Mouse (Mus musculus) lung, adult 18-20 months (tissue): ENCODE measurements at regions not wholly inside any gene's neighbourhood (a gene's known extent, or its start where the extent isn't known, plus 50 kb on each side); places are given as distances from the start of the nearest gene placed in this dataset.

Experiments
- DNase-seq, 2 experiments: peaks; one replicate each; pipeline ENCODE4 v3.0.0; 2022; ENCODE audit warnings: mixed read lengths in 2 of 2

- DNase-seq, result no peak
Observed at GRCm38 (mm10) chr12:112387836-112388235, 101.4 kb upstream of the A530016L24Rik start.

DNA sequence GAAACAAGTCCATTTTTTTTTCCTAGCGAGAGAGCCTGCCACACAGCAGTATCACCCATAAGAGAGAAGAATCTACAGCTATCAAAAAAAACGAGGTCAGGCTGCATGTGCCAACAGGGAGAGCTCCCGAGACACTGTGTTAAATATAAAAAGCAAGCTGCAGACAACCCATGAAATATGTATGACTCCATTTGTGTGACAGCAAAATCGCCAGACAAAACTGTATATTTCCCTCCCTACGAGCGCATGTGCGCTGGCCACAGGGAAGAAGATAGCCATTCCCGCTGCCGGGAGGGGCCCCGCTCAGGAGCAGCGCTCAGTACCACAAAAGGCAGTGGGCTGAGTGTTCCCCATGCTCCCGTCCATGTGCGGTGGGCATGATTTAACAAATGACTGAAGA, 93.3 kb upstream of the A530016L24Rik start:
- DNase-seq, result no peak

DNA sequence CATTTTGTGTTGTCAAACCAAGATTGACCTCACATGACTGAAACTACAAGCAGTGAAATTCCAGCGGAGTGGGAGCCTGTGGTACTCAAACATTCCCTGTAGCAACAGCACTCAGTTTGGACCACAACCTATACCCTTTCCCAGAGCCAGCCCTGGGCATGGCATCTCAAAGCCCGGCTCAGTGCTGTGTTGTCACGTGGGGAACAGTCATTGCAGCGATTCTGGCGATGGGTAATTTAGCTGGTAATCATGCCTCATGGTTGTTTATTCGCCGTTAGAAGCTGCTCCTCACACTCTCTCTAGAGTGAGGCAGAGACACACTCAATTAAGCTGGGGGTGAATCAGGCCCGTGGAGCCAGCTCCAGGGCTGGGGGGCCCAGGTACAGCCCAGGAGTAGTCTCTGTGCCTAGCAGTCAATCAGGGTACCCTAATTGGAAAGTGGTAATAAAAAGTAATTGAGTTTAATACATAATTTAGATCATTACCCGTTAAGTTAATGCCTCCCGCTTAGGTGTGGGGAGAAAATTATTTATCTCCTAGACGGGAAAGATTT, 85.5 kb upstream of the A530016L24Rik start:
- DNase-seq, result no peak

DNA sequence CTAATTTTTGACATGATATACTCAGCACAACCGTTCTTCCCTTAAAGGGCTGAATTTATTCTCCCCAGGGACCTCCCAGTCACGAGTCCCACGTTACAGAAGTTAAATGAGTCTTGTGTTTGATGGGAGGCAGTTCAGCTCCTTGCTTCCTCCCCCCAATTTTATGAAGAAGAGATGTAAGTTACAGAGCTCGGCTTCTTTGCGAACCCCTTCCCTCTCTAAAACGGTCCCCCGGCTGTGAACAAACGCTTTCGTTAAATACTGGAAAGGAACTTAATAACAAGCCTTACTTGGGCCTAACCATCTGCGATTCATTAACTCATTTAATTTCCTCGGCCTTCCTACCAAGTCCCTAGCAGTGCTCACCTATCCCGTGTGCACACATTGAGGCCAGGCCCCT, 84.9 kb upstream of the A530016L24Rik start:
- no peak for DNase-seq

GRCm38 (mm10) chr12:112405781-112406213, 83.5 kb upstream of the A530016L24Rik start:
- no peak for DNase-seq

DNA sequence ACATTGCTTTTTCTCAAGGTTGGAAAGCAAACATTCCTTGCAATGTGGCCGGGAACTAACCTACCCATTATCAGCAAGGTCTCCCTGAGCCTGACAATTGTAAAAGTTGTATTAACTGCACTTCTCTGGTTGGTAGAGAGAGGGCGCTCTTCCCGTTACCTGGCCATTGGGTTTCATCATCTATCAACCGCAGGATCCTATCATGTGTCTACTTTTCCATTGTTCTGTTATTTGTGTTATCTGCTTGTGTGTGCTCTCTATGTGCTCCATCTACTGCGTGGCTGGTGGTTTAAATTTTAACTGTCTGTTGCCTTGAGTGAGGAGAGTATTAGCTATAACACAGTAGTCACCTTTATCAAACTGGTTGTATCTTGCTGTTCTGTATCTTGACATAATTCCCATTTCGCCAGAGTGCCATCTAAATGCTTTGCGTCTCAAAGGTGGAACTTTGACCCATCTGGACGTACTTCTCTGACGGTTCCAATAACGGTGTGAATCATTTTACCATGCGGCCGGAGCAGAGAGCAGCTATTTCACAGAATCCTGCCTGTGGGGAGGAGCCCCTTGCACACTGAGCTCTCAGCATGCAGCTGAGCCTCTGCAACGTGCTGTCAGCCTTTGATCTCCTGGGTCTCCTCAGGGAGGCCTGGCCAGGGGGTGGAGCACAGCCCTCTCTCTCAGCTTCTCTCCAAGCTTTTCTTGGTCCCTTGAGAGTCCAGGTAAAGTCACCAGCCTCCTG, 77.5 kb upstream of the A530016L24Rik start:
- no peak for DNase-seq

- DNase-seq, result no peak
Observed at GRCm38 (mm10) chr12:112412351-112412697, 76.9 kb upstream of the A530016L24Rik start.

DNA sequence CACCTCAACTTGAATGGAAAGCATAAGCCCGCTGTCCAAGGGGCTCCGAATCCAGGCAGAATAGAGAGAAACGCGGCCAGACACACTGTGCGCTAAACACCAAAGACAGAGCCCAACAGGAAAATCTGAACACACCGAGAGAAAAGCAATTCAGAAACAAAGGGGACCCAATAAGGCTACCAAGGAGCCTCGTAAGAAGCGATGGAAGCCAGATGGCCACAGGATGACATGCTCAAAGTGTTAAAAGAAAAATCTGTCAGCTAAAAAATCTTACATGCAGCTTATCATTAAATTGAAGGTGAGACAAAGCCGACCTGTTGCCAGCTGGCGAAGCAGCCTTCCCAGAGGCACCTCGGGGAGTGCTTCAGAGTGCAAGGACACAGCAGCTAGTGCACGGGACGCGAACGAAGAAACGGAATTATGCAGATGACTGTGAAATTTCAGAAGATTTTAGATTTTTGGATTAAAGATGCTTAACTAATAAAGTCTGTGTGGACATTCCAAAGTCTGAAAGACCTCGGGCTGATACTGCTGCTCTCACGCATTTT, 73.2 kb upstream of the A530016L24Rik start:
- DNase-seq, result no peak

DNA sequence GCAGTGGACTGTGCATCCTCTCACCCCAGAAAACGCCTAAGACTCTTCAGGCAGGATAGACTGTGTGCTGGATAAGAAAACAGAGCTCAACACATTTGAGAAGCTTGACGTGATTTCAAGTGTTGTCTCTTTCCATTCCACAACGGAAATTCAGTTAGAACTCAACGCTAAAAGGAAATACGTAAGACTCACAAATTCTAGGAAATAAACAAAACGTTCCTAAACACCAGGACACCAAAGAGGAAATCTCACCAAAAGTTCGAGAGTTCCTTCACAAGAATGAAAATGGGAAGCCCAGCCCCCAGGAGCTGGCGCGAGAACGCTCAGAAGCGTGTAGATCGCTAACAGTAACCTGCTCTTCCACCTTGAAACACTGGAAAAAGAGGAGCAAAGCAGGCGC, 72.7 kb upstream of the A530016L24Rik start:
- no peak for DNase-seq

DNA sequence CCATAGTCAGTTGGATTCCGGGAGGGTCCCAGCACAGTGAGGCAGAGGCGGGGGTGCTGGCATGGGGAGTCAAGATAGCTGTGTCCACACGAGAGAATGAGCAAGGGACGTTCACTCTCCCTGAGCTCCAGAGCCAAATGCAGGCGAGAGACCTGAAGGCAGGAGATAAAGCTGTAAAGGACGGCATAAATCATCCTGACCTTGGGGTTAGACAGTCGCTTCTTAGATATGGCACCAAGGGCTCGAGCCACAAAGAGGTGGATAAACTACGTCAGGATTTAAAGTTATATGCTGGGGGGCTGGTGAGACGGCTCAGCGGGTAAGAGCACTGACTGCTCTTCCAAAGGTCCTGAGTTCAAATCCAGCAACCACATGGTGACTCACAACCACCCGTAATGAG, 70.6 kb upstream of the A530016L24Rik start:
- no peak for DNase-seq

GRCm38 (mm10) chr12:112422177-112422576, 67.1 kb upstream of the A530016L24Rik start:
- no peak for DNase-seq

- DNase-seq, result no peak
Observed at GRCm38 (mm10) chr12:112424150-112424549, 65.1 kb upstream of the A530016L24Rik start.

DNA sequence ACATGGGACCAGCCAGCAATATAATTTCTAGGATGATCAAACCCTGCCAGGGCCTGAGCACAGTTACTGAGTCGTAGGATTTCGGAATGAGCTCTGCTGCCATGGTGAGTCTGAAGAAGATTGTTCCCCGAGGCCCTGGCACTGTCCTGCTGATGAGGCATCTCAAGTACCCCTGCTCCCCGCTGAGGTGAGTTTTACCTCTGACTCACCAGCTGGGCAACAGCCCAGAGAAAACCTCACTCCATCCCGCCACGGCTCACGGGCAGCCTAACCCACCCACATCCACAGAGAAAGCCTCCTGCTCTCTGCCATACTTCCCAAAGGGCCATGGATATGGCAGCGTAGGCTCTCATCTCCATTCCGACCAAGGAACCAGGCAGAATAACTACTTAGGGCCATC, 62.6 kb upstream of the A530016L24Rik start:
- DNase-seq, result no peak

GRCm38 (mm10) chr12:112430104-112430846, 59.0 kb upstream of the A530016L24Rik start:
- DNase-seq, result peak in 1 of 2 experiments; percentile 15

GRCm38 (mm10) chr12:112433315-112433714, 55.9 kb upstream of the A530016L24Rik start:
- no peak for DNase-seq

- DNase-seq, result no peak
Observed at GRCm38 (mm10) chr12:112434673-112435294, 54.5 kb upstream of the A530016L24Rik start.

DNA sequence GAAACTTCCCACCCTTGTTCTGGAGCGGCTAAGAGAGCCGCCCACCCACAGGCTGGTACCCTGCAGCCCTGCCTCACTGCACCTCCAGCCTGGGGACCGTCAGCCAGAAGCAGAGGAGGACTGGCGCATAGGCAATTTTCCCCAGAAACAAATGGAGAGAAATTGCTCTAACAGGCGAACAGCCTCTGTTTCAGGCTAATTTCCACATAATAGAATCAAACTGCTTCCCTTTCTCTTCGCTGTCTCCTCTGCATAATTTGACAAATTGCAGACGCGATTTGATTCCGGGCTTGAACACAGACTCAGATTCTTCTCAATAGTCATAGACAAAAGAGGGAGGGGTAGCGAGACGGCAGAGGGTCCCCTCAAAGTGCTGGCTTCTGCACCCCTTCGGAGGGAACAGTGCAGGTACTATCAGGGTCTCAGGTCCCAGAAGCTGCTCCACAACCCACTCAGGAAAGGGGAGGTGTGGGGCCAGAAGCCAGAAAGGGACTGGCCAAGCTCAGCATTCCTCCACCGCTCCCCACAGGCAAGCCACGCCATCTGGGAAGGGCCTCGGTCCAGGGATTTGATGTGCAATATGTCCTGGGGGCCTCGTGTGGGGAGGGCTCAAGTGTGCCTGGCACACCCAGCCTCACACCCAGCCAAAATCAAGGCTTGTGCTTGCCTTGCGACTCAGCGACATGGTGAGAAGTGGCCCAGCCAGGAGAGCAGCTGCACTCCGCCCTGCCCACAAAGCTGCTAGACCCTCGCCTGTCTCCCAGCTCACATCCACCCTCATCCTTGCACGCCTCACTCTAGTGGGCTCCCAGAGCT, 53.7 kb upstream of the A530016L24Rik start:
- DNase-seq, result no peak

- DNase-seq, result no peak
Observed at GRCm38 (mm10) chr12:112437046-112437445, 52.2 kb upstream of the A530016L24Rik start.

- no peak for DNase-seq
Observed at GRCm38 (mm10) chr12:112438206-112438605, 51.0 kb upstream of the A530016L24Rik start.
